Mouse (Mus musculus): ENCODE data around the gene Gnmt.

DNA sequence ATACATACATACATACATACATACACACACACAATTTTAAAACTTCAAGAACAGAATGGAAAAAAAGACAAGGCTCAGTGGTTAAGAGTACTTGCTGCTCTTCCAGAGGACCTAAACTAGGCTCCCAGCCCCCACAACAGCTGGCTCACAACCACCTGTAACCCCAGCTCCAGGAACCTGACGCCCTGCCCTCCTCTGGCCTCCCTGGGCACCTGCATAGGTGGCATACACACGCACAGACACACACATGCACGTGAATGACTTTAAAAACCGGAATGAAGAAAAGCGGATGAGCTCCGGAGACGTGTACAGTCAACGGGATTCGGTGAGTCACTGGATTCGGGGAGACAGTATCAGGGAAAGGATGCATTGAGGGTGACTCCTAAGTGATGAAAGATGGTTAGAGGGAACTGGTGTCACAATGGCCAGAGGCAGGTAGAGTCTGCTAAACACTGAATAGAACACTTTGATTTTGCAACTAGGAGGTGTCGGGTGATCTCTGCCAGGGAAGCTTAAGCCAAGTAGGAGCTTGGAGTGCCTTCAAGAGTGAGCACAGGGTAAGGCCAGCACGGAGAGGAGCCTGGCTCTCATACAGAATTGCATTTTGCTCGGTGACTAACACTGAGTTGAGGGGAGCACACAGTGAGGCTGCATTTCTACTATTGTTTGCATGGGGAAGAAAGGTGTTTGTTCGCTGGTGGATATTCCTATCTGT lies 22.4 kb downstream of the Gnmt start:
- TF ChIP-seq POLR2A (IDR thresholded peaks at IDR 0.05; ENCODE audit: insufficient read depth, low read depth, low read length), result no peak
- no peak for TF ChIP-seq EP300 (IDR thresholded peaks at IDR 0.05; ENCODE audit: insufficient read depth, low read depth, low read length)
